Mouse (Mus musculus): ENCODE data around the gene Dpp6. TPM values are rescaled to one million over a fixed set of nuclear protein-coding genes. Genes with fewer than 3 reads are reported as not detected.

Dpp6 gene
- polyA plus RNA-seq, 1 experiment = 0.01 TPM

- TF ChIP-seq CEBPB (IDR thresholded peaks at IDR 0.05; ENCODE audit: low read depth) (no peak), MAX (IDR thresholded peaks at IDR 0.05) (no peak), MYOG (IDR thresholded peaks at IDR 0.05; ENCODE audit: control insufficient read depth, extremely low read depth, insufficient read length) (no peak), FOSL1 (IDR thresholded peaks at IDR 0.05; ENCODE audit: insufficient read depth, low read length, poor library complexity, severe bottlenecking) (no peak), USF1 (IDR thresholded peaks at IDR 0.05; ENCODE audit: low read depth) (no peak), MYOD1 (IDR thresholded peaks at IDR 0.05; ENCODE audit: control insufficient read depth, insufficient read length, low read depth) (no peak), CTCF (IDR thresholded peaks at IDR 0.05; ENCODE audit: control insufficient read depth, insufficient read depth, insufficient read length) (no peak)
- no peak overlapping the region for H3ac ChIP-seq (ENCODE audit: control insufficient read depth, insufficient read length, low read depth)
- no peak overlapping the region for H3K4me3 ChIP-seq (ENCODE audit: insufficient read depth, poor library complexity, severe bottlenecking)
- H3K79me2 ChIP-seq (ENCODE audit: control insufficient read depth, insufficient read depth) = no peaks in the 10 kb centered on the region
- no peaks in the 10 kb centered on the region for H3K79me3 ChIP-seq (ENCODE audit: low read depth)
- H3K27me3 ChIP-seq (ENCODE audit: control insufficient read depth, insufficient read depth, insufficient read length) = no peaks in the 10 kb centered on the region
- no peaks in the 10 kb centered on the region for H3K36me3 ChIP-seq (ENCODE audit: control insufficient read depth, insufficient read depth)
Observed at GRCm38 (mm10) chr5:27003537-27003936, 186.5 kb downstream of the Dpp6 start.

- H3K36me3 ChIP-seq (ENCODE audit: control insufficient read depth, insufficient read depth) = no peaks in the 10 kb centered on the region
- H3ac ChIP-seq (ENCODE audit: control insufficient read depth, insufficient read length, low read depth) = no peak overlapping the region
- H3K27me3 ChIP-seq (ENCODE audit: control insufficient read depth, insufficient read depth, insufficient read length) = no peaks in the 10 kb centered on the region
- no peak overlapping the region for H3K4me3 ChIP-seq (ENCODE audit: insufficient read depth, poor library complexity, severe bottlenecking)
- no peak for TF ChIP-seq USF1 (IDR thresholded peaks at IDR 0.05; ENCODE audit: low read depth)
- TF ChIP-seq MAX (IDR thresholded peaks at IDR 0.05) = no peak
- TF ChIP-seq FOSL1 (IDR thresholded peaks at IDR 0.05; ENCODE audit: insufficient read depth, low read length, poor library complexity, severe bottlenecking) = no peak
- TF ChIP-seq MYOD1 (IDR thresholded peaks at IDR 0.05; ENCODE audit: control insufficient read depth, insufficient read length, low read depth) = no peak
- TF ChIP-seq MYOG (IDR thresholded peaks at IDR 0.05; ENCODE audit: control insufficient read depth, extremely low read depth, insufficient read length) = no peak
- TF ChIP-seq CTCF (IDR thresholded peaks at IDR 0.05; ENCODE audit: control insufficient read depth, insufficient read depth, insufficient read length) = no peak
- TF ChIP-seq CEBPB (IDR thresholded peaks at IDR 0.05; ENCODE audit: low read depth) = no peak
- no peaks in the 10 kb centered on the region for H3K79me3 ChIP-seq (ENCODE audit: low read depth)
- no peaks in the 10 kb centered on the region for H3K79me2 ChIP-seq (ENCODE audit: control insufficient read depth, insufficient read depth)
Observed at GRCm38 (mm10) chr5:27009157-27009556, 192.2 kb downstream of the Dpp6 start.

- Histone ChIP-seq H3ac (ENCODE audit: control insufficient read depth, insufficient read length, low read depth) (no peak overlapping the region), H3K4me3 (ENCODE audit: insufficient read depth, poor library complexity, severe bottlenecking) (no peak overlapping the region), H3K79me2 (ENCODE audit: control insufficient read depth, insufficient read depth) (no peaks in the 10 kb centered on the region), H3K36me3 (ENCODE audit: control insufficient read depth, insufficient read depth) (no peaks in the 10 kb centered on the region), H3K79me3 (ENCODE audit: low read depth) (no peaks in the 10 kb centered on the region), H3K27me3 (ENCODE audit: control insufficient read depth, insufficient read depth, insufficient read length) (no peaks in the 10 kb centered on the region)
- no peak for TF ChIP-seq CEBPB (IDR thresholded peaks at IDR 0.05; ENCODE audit: low read depth)
Observed at GRCm38 (mm10) chr5:27010582-27010981, 193.6 kb downstream of the Dpp6 start.

GRCm38 (mm10) chr5:27018314-27018956 is 201.4 kb downstream of the Dpp6 start:
- Histone ChIP-seq H3K4me3 (ENCODE audit: insufficient read depth, poor library complexity, severe bottlenecking) (no peak overlapping the region), H3K27me3 (ENCODE audit: control insufficient read depth, insufficient read depth, insufficient read length) (no peaks in the 10 kb centered on the region), H3K79me2 (ENCODE audit: control insufficient read depth, insufficient read depth) (no peaks in the 10 kb centered on the region), H3K79me3 (ENCODE audit: low read depth) (no peaks in the 10 kb centered on the region), H3ac (ENCODE audit: control insufficient read depth, insufficient read length, low read depth) (no peak overlapping the region), H3K36me3 (ENCODE audit: control insufficient read depth, insufficient read depth) (no peaks in the 10 kb centered on the region)
- TF ChIP-seq MYOD1 (IDR thresholded peaks at IDR 0.05; ENCODE audit: control insufficient read depth, insufficient read length, low read depth) (no peak), MYOG (IDR thresholded peaks at IDR 0.05; ENCODE audit: control insufficient read depth, extremely low read depth, insufficient read length) (no peak), FOSL1 (IDR thresholded peaks at IDR 0.05; ENCODE audit: insufficient read depth, low read length, poor library complexity, severe bottlenecking) (no peak), CEBPB (IDR thresholded peaks at IDR 0.05; ENCODE audit: low read depth) (no peak), CTCF (IDR thresholded peaks at IDR 0.05; ENCODE audit: control insufficient read depth, insufficient read depth, insufficient read length) (no peak), USF1 (IDR thresholded peaks at IDR 0.05; ENCODE audit: low read depth) (no peak), MAX (IDR thresholded peaks at IDR 0.05) (no peak)

GRCm38 (mm10) chr5:27028611-27029010 is 211.6 kb downstream of the Dpp6 start:
- Histone ChIP-seq H3ac (ENCODE audit: control insufficient read depth, insufficient read length, low read depth) (no peak overlapping the region), H3K27me3 (ENCODE audit: control insufficient read depth, insufficient read depth, insufficient read length) (no peaks in the 10 kb centered on the region), H3K79me3 (ENCODE audit: low read depth) (no peaks in the 10 kb centered on the region), H3K4me3 (ENCODE audit: insufficient read depth, poor library complexity, severe bottlenecking) (no peak overlapping the region), H3K79me2 (ENCODE audit: control insufficient read depth, insufficient read depth) (no peaks in the 10 kb centered on the region), H3K36me3 (ENCODE audit: control insufficient read depth, insufficient read depth) (no peaks in the 10 kb centered on the region)
- TF ChIP-seq CTCF (IDR thresholded peaks at IDR 0.05; ENCODE audit: control insufficient read depth, insufficient read depth, insufficient read length) (no peak), MAX (IDR thresholded peaks at IDR 0.05) (no peak), MYOG (IDR thresholded peaks at IDR 0.05; ENCODE audit: control insufficient read depth, extremely low read depth, insufficient read length) (no peak), MYOD1 (IDR thresholded peaks at IDR 0.05; ENCODE audit: control insufficient read depth, insufficient read length, low read depth) (no peak), CEBPB (IDR thresholded peaks at IDR 0.05; ENCODE audit: low read depth) (no peak), FOSL1 (IDR thresholded peaks at IDR 0.05; ENCODE audit: insufficient read depth, low read length, poor library complexity, severe bottlenecking) (no peak)

GRCm38 (mm10) chr5:27029784-27030183 is 212.8 kb downstream of the Dpp6 start:
- no peaks in the 10 kb centered on the region for H3K27me3 ChIP-seq (ENCODE audit: control insufficient read depth, insufficient read depth, insufficient read length)
- TF ChIP-seq CEBPB (IDR thresholded peaks at IDR 0.05; ENCODE audit: low read depth) = no peak
- no peak for TF ChIP-seq FOSL1 (IDR thresholded peaks at IDR 0.05; ENCODE audit: insufficient read depth, low read length, poor library complexity, severe bottlenecking)
- no peak for TF ChIP-seq CTCF (IDR thresholded peaks at IDR 0.05; ENCODE audit: control insufficient read depth, insufficient read depth, insufficient read length)
- TF ChIP-seq USF1 (IDR thresholded peaks at IDR 0.05; ENCODE audit: low read depth) = no peak
- no peak for TF ChIP-seq MAX (IDR thresholded peaks at IDR 0.05)
- no peak for TF ChIP-seq MYOG (IDR thresholded peaks at IDR 0.05; ENCODE audit: control insufficient read depth, extremely low read depth, insufficient read length)
- no peak for TF ChIP-seq MYOD1 (IDR thresholded peaks at IDR 0.05; ENCODE audit: control insufficient read depth, insufficient read length, low read depth)
- H3K79me3 ChIP-seq (ENCODE audit: low read depth) = no peaks in the 10 kb centered on the region
- H3K79me2 ChIP-seq (ENCODE audit: control insufficient read depth, insufficient read depth) = no peaks in the 10 kb centered on the region
- no peak overlapping the region for H3ac ChIP-seq (ENCODE audit: control insufficient read depth, insufficient read length, low read depth)
- no peaks in the 10 kb centered on the region for H3K36me3 ChIP-seq (ENCODE audit: control insufficient read depth, insufficient read depth)
- no peak overlapping the region for H3K4me3 ChIP-seq (ENCODE audit: insufficient read depth, poor library complexity, severe bottlenecking)

Data from C2C12 (cell line).